Mouse (Mus musculus) limb, embryonic 13.5 days (tissue): ENCODE measurements at regions not wholly inside any gene's neighbourhood (a gene's known extent, or its start where the extent isn't known, plus 50 kb on each side); places are given as distances from the start of the nearest gene placed in this dataset.

Source experiments
- ATAC-seq: fragments of 200-750 bp; cut with Nextera tagmentation; 2 replicates; pipeline ENCODE4 v1.8.0; 2017; ENCODE audit warnings: low read depth, moderate number of reproducible peaks, moderate TSS enrichment; ENCODE audit not compliant: low FRiP score
- H3K27ac ChIP-seq: fragments of 300-500 bp; sonication (generic); 2 replicates; pipeline ENCODE4 v1.5.1; 2015; ENCODE audit warnings: inconsistent platforms, mild to moderate bottlenecking, moderate library complexity
- H3K27me3 ChIP-seq: fragments of 300-500 bp; sonication (generic); 2 replicates; pipeline ENCODE4 v1.6.1; 2015; ENCODE audit warnings: mild to moderate bottlenecking, inconsistent platforms
- H3K36me3 ChIP-seq: fragments of 300-500 bp; sonication (generic); 2 replicates; pipeline ENCODE4 v1.6.1; 2015; ENCODE audit warnings: inconsistent platforms, mild to moderate bottlenecking, moderate library complexity
- H3K4me1 ChIP-seq: fragments of 300-500 bp; sonication (generic); 2 replicates; pipeline ENCODE4 v1.6.1; 2015; ENCODE audit warnings: inconsistent platforms
- H3K4me2 ChIP-seq: fragments of 300-500 bp; sonication (generic); replicated peaks from 2 replicates; pipeline ENCODE4 v1.6.1; 2015; ENCODE audit warnings: inconsistent platforms, mild to moderate bottlenecking, moderate library complexity
- H3K4me3 ChIP-seq: fragments of 300-500 bp; sonication (generic); 2 replicates; pipeline ENCODE4 v1.5.1; 2015; ENCODE audit warnings: moderate library complexity, mild to moderate bottlenecking, inconsistent platforms
- H3K9ac ChIP-seq: fragments of 300-500 bp; sonication (generic); 2 replicates; pipeline ENCODE4 v1.6.1; 2015; ENCODE audit warnings: mild to moderate bottlenecking, inconsistent platforms
- H3K9me3 ChIP-seq: fragments of 300-500 bp; sonication (generic); 2 replicates; pipeline ENCODE4 v1.6.1; 2016; ENCODE audit warnings: inconsistent platforms
- WGBS: fragments of 180-500 bp; shearing (Covaris S2); methylation state at CpG from one replicate; pipeline ENCODE4 v1.1.7; 2015; 5-methylcytosine and 5-hydroxymethylcytosine counted together

GRCm38 (mm10) chr17:74948476-74948875 is 56.9 kb upstream of the Ltbp1 start:
- WGBS: 80% methylated on average over 3 of the region's 3 CpGs
- Histone ChIP-seq H3K9me3 (no peaks in the 10 kb centered on the region), H3K36me3 (no peaks in the 10 kb centered on the region)

GRCm38 (mm10) chr17:74950316-74950715 is 55.1 kb upstream of the Ltbp1 start:
- no peak for ATAC-seq
- no peak overlapping the region for H3K4me2 ChIP-seq
- H3K4me1 ChIP-seq: no peaks in the 10 kb centered on the region
- WGBS: 85% methylated on average over 2 of the region's 2 CpGs
- H3K27me3 ChIP-seq: no peaks in the 10 kb centered on the region
- H3K27ac ChIP-seq: no peak overlapping the region
- H3K36me3 ChIP-seq: no peaks in the 10 kb centered on the region
- H3K4me3 ChIP-seq: no peak overlapping the region
- H3K9me3 ChIP-seq: no peaks in the 10 kb centered on the region
- no peak overlapping the region for H3K9ac ChIP-seq

More at GRCm38 (mm10) chr17:74948476-74948875, 56.9 kb upstream of the Ltbp1 start:
- no peak overlapping the region for H3K9ac ChIP-seq
- no peak overlapping the region for H3K27ac ChIP-seq
- H3K4me1 ChIP-seq: peaks cover 6% of the 10 kb centered on the region
- H3K4me2 ChIP-seq: no peak overlapping the region
- no peak for ATAC-seq
- H3K4me3 ChIP-seq: no peak overlapping the region
- no peaks in the 10 kb centered on the region for H3K27me3 ChIP-seq

DNA sequence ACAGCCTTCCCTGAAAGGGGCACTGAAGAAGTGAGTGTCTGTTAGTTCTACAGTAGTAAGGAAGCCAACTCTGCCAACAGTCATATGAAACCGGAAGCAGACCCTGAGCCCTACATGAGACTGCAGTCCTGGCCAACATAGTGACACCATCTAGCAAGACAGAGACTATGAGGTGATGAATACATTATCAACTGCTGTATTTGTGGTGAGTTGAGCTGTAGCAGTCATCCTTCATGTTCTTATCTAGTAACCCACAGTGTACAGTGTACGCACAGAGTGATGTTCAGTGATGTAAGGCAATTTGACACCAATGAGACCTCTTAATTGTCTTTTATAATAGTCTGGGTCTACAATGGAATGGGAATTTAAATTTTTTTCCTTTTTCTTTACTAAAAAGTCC is 50.4 kb upstream of the Ltbp1 start:
- H3K4me1 ChIP-seq: peaks cover 11% of the 10 kb centered on the region
- H3K4me3 ChIP-seq: no peak overlapping the region
- H3K36me3 ChIP-seq: no peaks in the 10 kb centered on the region
- H3K27me3 ChIP-seq: no peaks in the 10 kb centered on the region
- no peak for ATAC-seq
- WGBS: 90% methylated on average over 2 of the region's 2 CpGs
- no peak overlapping the region for H3K27ac ChIP-seq
- H3K4me2 ChIP-seq: no peak overlapping the region
- no peaks in the 10 kb centered on the region for H3K9me3 ChIP-seq
- H3K9ac ChIP-seq: no peak overlapping the region
